Mouse (Mus musculus) embryonic facial prominence, embryonic 10.5 days (tissue): ENCODE data around the gene Zfp428. TPM values are rescaled to one million over a fixed set of nuclear protein-coding genes. Genes with fewer than 3 reads are reported as not detected.

Source experiments
- polyA plus RNA-seq: library from polyadenylated mRNA; unstranded; fragments of >200 nt; fragmentation: Nextera tagmentation; extraction: Ambion mirVana; gene quantifications from 2 replicates; pipeline ENCODE4 v1.2.1, GENCODE M21; 2016

The Zfp428 gene
- polyA plus RNA-seq, 1 experiment from 2014 or later = 100.0 TPM

Other genes starting within 250 kb of the Zfp428 start
- gene Zfp93, start 236.6 kb upstream of the Zfp428 start, polyA plus RNA-seq = 8.2 and 8.6 TPM in 2 replicates
- 46.4 and 47.7 TPM in 2 replicates for gene Zfp61, start 205.8 kb upstream of the Zfp428 start, polyA plus RNA-seq
- 13.8 and 13.9 TPM in 2 replicates for gene Zfp94, start 190.3 kb upstream of the Zfp428 start, polyA plus RNA-seq
- gene Tescl, start 173.1 kb upstream of the Zfp428 start, polyA plus RNA-seq = 0.17 TPM in 1 of 2 replicates, not detected in the other
- not detected in 2 replicates for gene Lypd5, start 157.8 kb upstream of the Zfp428 start, polyA plus RNA-seq
- 3.0 and 3.5 TPM in 2 replicates for gene Kcnn4, start 136.7 kb upstream of the Zfp428 start, polyA plus RNA-seq
- 25.8 and 26.3 TPM in 2 replicates for gene Smg9, start 107.4 kb upstream of the Zfp428 start, polyA plus RNA-seq
- gene Irgc1, start 54.7 kb upstream of the Zfp428 start, polyA plus RNA-seq = not detected in 2 replicates
- 1.7 TPM in 2 replicates for gene Plaur, start 44.5 kb upstream of the Zfp428 start, polyA plus RNA-seq
- gene Cadm4, start 25.0 kb upstream of the Zfp428 start, polyA plus RNA-seq = 5.0 and 5.7 TPM in 2 replicates
- 1.2 TPM in 2 replicates for gene AC161166.1, start 5.4 kb downstream of the Zfp428 start, polyA plus RNA-seq
- 8.2 and 8.9 TPM in 2 replicates for gene Irgq, start 23.7 kb downstream of the Zfp428 start, polyA plus RNA-seq
- gene Pinlyp, start 39.1 kb downstream of the Zfp428 start, polyA plus RNA-seq = not detected in 2 replicates
- gene Xrcc1, start 39.3 kb downstream of the Zfp428 start, polyA plus RNA-seq = 169 TPM in 2 replicates
- 26.3 and 27.3 TPM in 2 replicates for gene Ethe1, start 80.5 kb downstream of the Zfp428 start, polyA plus RNA-seq
- gene Zfp575, start 80.6 kb downstream of the Zfp428 start, polyA plus RNA-seq = 2.0 and 2.1 TPM in 2 replicates
- gene Phldb3, start 103.8 kb downstream of the Zfp428 start, polyA plus RNA-seq = 0.10 TPM in 1 of 2 replicates, not detected in the other
- gene Lypd3, start 129.5 kb downstream of the Zfp428 start, polyA plus RNA-seq = 1.1 and 1.5 TPM in 2 replicates
- not detected in 2 replicates for gene Tex101, start 169.7 kb downstream of the Zfp428 start, polyA plus RNA-seq
- not detected in 2 replicates for gene BC049730, start 202.2 kb downstream of the Zfp428 start, polyA plus RNA-seq
- gene Gm4763, start 219.9 kb downstream of the Zfp428 start, polyA plus RNA-seq = not detected in 2 replicates